Mouse (Mus musculus) limb, embryonic 10.5 days (tissue): ENCODE results near the gene Prrg3. TPM values are rescaled to one million over a fixed set of nuclear protein-coding genes. Genes with fewer than 3 reads are reported as not detected.

Experiments
- DNase-seq: peaks from one replicate; pipeline ENCODE4 v3.0.0-alpha.2; 2017; ENCODE audit warnings: low spot score
- H3K27ac ChIP-seq: fragments of 300-500 bp; sonication (generic); 2 replicates; pipeline ENCODE4 v1.5.1; 2016; ENCODE audit warnings: mild to moderate bottlenecking
- H3K27me3 ChIP-seq: fragments of 300-500 bp; sonication (generic); 2 replicates; pipeline ENCODE4 v1.6.1; 2016; ENCODE audit warnings: low read depth, mild to moderate bottlenecking; ENCODE audit not compliant: poor library complexity, severe bottlenecking
- H3K36me3 ChIP-seq: fragments of 300-500 bp; sonication (generic); 2 replicates; pipeline ENCODE4 v1.6.1; 2016; ENCODE audit warnings: mild to moderate bottlenecking, moderate library complexity
- H3K4me1 ChIP-seq: fragments of 300-500 bp; sonication (generic); 2 replicates; pipeline ENCODE4 v1.6.1; 2016
- H3K4me3 ChIP-seq: fragments of 300-500 bp; sonication (generic); 2 replicates; pipeline ENCODE4 v1.5.1; 2016; ENCODE audit warnings: mild to moderate bottlenecking, moderate library complexity
- H3K9me3 ChIP-seq: fragments of 300-500 bp; sonication (generic); replicated peaks from 2 replicates; pipeline ENCODE4 v1.6.1; 2016; ENCODE audit warnings: mild to moderate bottlenecking
- WGBS: fragments of 180-500 bp; shearing (Covaris S2); methylation state at CpG from one replicate; pipeline ENCODE4 v1.1.7; 2016; 5-methylcytosine and 5-hydroxymethylcytosine counted together
- polyA plus RNA-seq: library from polyadenylated mRNA; unstranded; fragments of >200 nt; fragmentation: Nextera tagmentation; extraction: Ambion mirVana; gene quantifications from 2 replicates; pipeline ENCODE4 v1.2.1, GENCODE M21; 2016

The Prrg3 gene
- polyA plus RNA-seq, 1 experiment from 2014 or later: 6.2 TPM

DNA sequence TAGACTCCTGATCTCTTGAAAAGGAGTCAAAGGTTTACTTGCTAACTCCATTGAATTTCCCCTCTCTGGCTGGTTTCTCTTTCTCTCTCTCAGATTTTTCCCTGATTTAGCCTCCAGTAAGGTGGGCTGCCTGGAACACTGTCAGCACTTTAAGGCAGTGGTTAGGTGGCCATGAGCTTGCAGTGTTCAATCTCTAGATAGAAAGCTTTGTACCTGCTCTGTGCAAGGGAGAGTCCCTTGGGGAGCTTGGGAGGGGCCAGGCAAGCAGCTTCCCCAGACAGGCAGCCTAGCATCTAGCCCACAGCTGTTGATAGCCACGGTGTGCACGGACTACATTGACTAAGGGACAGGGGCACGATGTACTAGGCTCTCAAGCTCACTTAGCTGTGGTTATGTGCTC lies 29.1 kb downstream of the Prrg3 start, which contains the start of gene Cnga2:
TSS of gene Cnga2 (plus strand) at position 301 of the 400 bp plus-strand sequence.
- DNase-seq: no peak
- Histone ChIP-seq H3K4me3 (no peak within 1 kb of the TSS), H3K4me1 (no peaks in the 10 kb centered on the region), H3K36me3 (no peaks in the 10 kb centered on the region), H3K27ac (no peak within 1 kb of the TSS), H3K9me3 (no peaks in the 10 kb centered on the region), H3K27me3 (peaks cover 79% of the 10 kb centered on the region)
- WGBS: 75% methylated on average over 3 of the region's 3 CpGs

- no peak overlapping the region for H3K27ac ChIP-seq
- 65% methylated on average over 1 of the region's 1 CpGs for WGBS
- peaks cover 73% of the 10 kb centered on the region for H3K27me3 ChIP-seq
- no peaks in the 10 kb centered on the region for H3K4me1 ChIP-seq
- no peak for DNase-seq
- H3K36me3 ChIP-seq: no peaks in the 10 kb centered on the region
- no peaks in the 10 kb centered on the region for H3K9me3 ChIP-seq
- no peak overlapping the region for H3K4me3 ChIP-seq
Observed at GRCm38 (mm10) chrX:71995972-71996371, 33.5 kb downstream of the Prrg3 start.

DNA sequence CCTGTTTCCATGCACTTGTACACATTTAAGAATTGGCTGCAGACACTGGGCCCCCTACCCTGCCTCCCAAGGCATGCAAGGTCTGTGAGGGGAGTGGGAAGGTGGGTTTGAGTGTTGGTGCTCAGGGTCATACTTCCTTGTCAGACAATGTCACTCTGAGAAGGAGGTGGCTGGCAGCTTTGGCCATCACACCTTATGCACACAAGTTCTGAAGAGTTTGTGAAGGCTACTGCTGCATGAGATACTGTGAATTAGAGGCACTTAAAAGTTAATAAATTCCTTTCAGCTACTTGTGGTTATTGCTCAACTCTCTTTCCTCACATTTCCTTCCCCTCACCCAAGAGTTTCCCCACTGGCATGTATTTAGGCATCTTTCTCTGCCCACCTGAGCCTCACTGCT lies 47.5 kb downstream of the Prrg3 start:
- no peak for DNase-seq
- Histone ChIP-seq H3K9me3 (no peaks in the 10 kb centered on the region), H3K27ac (no peak overlapping the region), H3K4me3 (no peak overlapping the region), H3K4me1 (no peaks in the 10 kb centered on the region), H3K27me3 (peaks cover 38% of the 10 kb centered on the region), H3K36me3 (no peaks in the 10 kb centered on the region)

GRCm38 (mm10) chrX:72012236-72012635 lies 49.8 kb downstream of the Prrg3 start:
- 78% methylated on average over 9 of the region's 9 CpGs for WGBS
- no peaks in the 10 kb centered on the region for H3K4me1 ChIP-seq
- peaks cover 23% of the 10 kb centered on the region for H3K27me3 ChIP-seq
- H3K4me3 ChIP-seq: no peak overlapping the region
- DNase-seq: no peak
- H3K36me3 ChIP-seq: no peaks in the 10 kb centered on the region
- no peaks in the 10 kb centered on the region for H3K9me3 ChIP-seq
- no peak overlapping the region for H3K27ac ChIP-seq

GRCm38 (mm10) chrX:72012804-72013203 lies 50.4 kb downstream of the Prrg3 start:
- H3K27me3 ChIP-seq: peaks cover 23% of the 10 kb centered on the region
- H3K27ac ChIP-seq: no peak overlapping the region
- H3K4me1 ChIP-seq: no peaks in the 10 kb centered on the region
- no peaks in the 10 kb centered on the region for H3K9me3 ChIP-seq
- WGBS: 47% methylated on average over 3 of the region's 3 CpGs
- DNase-seq: no peak
- no peaks in the 10 kb centered on the region for H3K36me3 ChIP-seq
- H3K4me3 ChIP-seq: no peak overlapping the region

DNA sequence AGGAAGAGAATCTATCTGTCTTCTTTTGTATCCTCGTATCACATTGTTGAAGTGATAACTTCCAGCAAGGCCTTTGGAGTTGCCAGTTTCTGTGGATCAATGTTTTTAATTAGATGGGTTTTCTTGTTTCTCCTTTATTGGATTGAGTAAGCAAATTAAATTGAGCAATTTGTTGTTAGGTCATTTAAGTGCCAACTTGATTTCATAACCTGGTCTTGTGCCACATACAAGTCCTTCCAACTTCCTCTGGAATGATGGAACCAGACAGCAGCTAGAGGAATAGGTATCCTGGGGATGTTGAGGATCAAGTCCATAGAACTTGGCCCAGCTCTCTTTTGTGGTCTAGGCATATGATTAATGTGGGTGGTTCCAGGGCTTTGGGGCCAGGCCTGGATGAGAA lies 59.8 kb downstream of the Prrg3 start:
- Histone ChIP-seq H3K27ac (no peak overlapping the region), H3K36me3 (no peaks in the 10 kb centered on the region), H3K4me1 (no peaks in the 10 kb centered on the region), H3K4me3 (no peak overlapping the region), H3K9me3 (no peaks in the 10 kb centered on the region), H3K27me3 (peaks cover 13% of the 10 kb centered on the region; the same call in 1 of the 2 replicates)
- WGBS: 87% methylated on average over 1 of the region's 1 CpGs
- no peak for DNase-seq

Other genes with a start within 250 kb of the Prrg3 start
- 41.9 and 43.7 TPM in 2 replicates for gene Vma21, start 146.7 kb upstream of the Prrg3 start, polyA plus RNA-seq
- gene Gm1141, start 41.6 kb upstream of the Prrg3 start, polyA plus RNA-seq: 0.09 TPM in 1 of 2 replicates, not detected in the other
- gene Fate1, start 10.4 kb downstream of the Prrg3 start, polyA plus RNA-seq: not detected in 2 replicates
- 0.04 and 0.10 TPM in 2 replicates for gene Cnga2, start 29.2 kb downstream of the Prrg3 start, polyA plus RNA-seq